Mouse (Mus musculus) kidney, postnatal 0 days (tissue): Measurements from ENCODE around the gene Gm2974. TPM values are rescaled to one million over a fixed set of nuclear protein-coding genes. Genes with fewer than 3 reads are reported as not detected.
"Not testable (repeated sequence)": the region's sequence is repeated elsewhere in the genome, so short reads cannot be mapped to it uniquely, and the experiment has no call there.

Source experiments
- ATAC-seq: fragments of 200-750 bp; cut with Nextera tagmentation; replicated peaks from 2 replicates; pipeline ENCODE4 v1.8.0; 2017; ENCODE audit warnings: low read depth, moderate number of reproducible peaks, moderate TSS enrichment, moderate library complexity; ENCODE audit not compliant: low FRiP score
- DNase-seq: peaks from one replicate; pipeline ENCODE4 v3.0.0-alpha.2; 2016; ENCODE audit warnings: low spot score
- H3K27ac ChIP-seq: fragments of 300-500 bp; sonication (generic); 2 replicates; pipeline ENCODE4 v1.5.1; 2014; ENCODE audit warnings: mild to moderate bottlenecking
- H3K27me3 ChIP-seq: fragments of 300-500 bp; sonication (generic); 2 replicates; pipeline ENCODE4 v1.6.1; 2014; ENCODE audit warnings: low read length, mixed read lengths; ENCODE audit not compliant: insufficient read depth
- H3K36me3 ChIP-seq: fragments of 300-500 bp; sonication (generic); 2 replicates; pipeline ENCODE4 v1.6.1; 2014; ENCODE audit warnings: low read length, mixed read lengths; ENCODE audit not compliant: insufficient read depth
- H3K4me1 ChIP-seq: fragments of 300-500 bp; sonication (generic); replicated peaks from 2 replicates; pipeline ENCODE4 v1.6.1; 2014; ENCODE audit warnings: antibody characterized with exemption, low read length, mixed read lengths; ENCODE audit not compliant: insufficient read depth
- H3K4me2 ChIP-seq: fragments of 300-500 bp; sonication (generic); 2 replicates; pipeline ENCODE4 v1.6.1; 2014; ENCODE audit warnings: mild to moderate bottlenecking, low read length, moderate library complexity, mixed read lengths
- H3K4me3 ChIP-seq: fragments of 300-500 bp; sonication (generic); replicated peaks from 2 replicates; pipeline ENCODE4 v1.5.1; 2014; ENCODE audit warnings: low read depth, low read length
- H3K9ac ChIP-seq: fragments of 300-500 bp; sonication (generic); 2 replicates; pipeline ENCODE4 v1.6.1; 2014; ENCODE audit warnings: low read depth, low read length
- H3K9me3 ChIP-seq: fragments of 300-500 bp; sonication (generic); replicated peaks from 2 replicates; pipeline ENCODE4 v1.6.1; 2016; ENCODE audit warnings: low read length, inconsistent platforms, mixed read lengths
- CTCF ChIP-seq: IDR thresholded peaks from 2 replicates; pipeline ENCODE4 v1.5.1; 2016; ENCODE audit warnings: antibody characterized with exemption, low read depth, mild to moderate bottlenecking, moderate library complexity
- WGBS: fragments of 180-500 bp; shearing (Covaris S2); extraction: QIAGEN DNeasy Blood & Tissue Kit; methylation state at CpG from one replicate; pipeline ENCODE4 v1.1.7; 2014; 5-methylcytosine and 5-hydroxymethylcytosine counted together
- polyA plus RNA-seq: library from polyadenylated mRNA; unstranded; fragments of >200 nt; fragmentation: Nextera tagmentation; extraction: Ambion mirVana; gene quantifications from 2 replicates; pipeline ENCODE4 v1.2.1, GENCODE M21; 2015

The Gm2974 gene
- 0.20 and 0.21 TPM in 2 replicates for polyA plus RNA-seq

- peak within 1 kb of the TSS; percentile 34 for H3K4me2 ChIP-seq
- not testable (repeated sequence) for H3K9ac ChIP-seq, H3K27ac ChIP-seq, H3K4me3 ChIP-seq, H3K27me3 ChIP-seq, H3K4me1 ChIP-seq, ATAC-seq, DNase-seq, H3K36me3 ChIP-seq, H3K9me3 ChIP-seq
- WGBS: 20% methylated on average over 30 of the region's 59 CpGs
Measured at GRCm38 (mm10) chr14:4182491-4183210, at the start of gene Gm2974. Gene Gm2974 (plus strand): TSS chr14:4182576.

DNA sequence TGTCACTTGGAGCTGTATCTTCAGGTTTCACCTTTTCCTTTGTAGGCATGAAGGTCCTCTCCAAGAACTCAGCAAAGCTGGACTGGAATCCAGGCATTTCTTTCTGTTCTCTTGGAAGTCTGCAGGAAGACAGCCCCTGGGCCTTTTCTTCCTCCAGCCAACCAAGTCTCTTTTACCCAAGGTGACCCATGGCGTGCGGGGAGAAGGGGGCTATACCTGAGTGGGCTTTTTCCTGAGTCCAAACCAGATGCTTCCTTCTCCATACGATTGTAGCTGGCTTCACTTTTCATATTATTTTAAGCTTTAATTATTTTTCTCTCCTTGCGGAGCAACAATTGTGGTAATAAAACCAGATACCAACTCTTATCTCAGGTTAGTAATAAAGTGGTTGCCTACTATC, 40.7 kb upstream of the Gm2974 start:
- not testable (repeated sequence) for ATAC-seq, DNase-seq, H3K4me2 ChIP-seq, H3K27ac ChIP-seq, H3K4me1 ChIP-seq, H3K4me3 ChIP-seq, H3K9me3 ChIP-seq, H3K27me3 ChIP-seq, H3K9ac ChIP-seq, H3K36me3 ChIP-seq
- 91% methylated on average over 4 of the region's 4 CpGs for WGBS

GRCm38 (mm10) chr14:4164730-4165129, 17.6 kb upstream of the Gm2974 start, which contains the start of gene Gm3127:
Gene Gm3127 (plus strand): TSS chr14:4165030.
- no CpG with 5 or more reads among the region's 2 CpGs for WGBS
- H3K4me2 ChIP-seq, H3K27ac ChIP-seq, H3K9ac ChIP-seq, H3K27me3 ChIP-seq, H3K9me3 ChIP-seq, H3K36me3 ChIP-seq, ATAC-seq, H3K4me3 ChIP-seq, H3K4me1 ChIP-seq, DNase-seq: not testable (repeated sequence)

DNA sequence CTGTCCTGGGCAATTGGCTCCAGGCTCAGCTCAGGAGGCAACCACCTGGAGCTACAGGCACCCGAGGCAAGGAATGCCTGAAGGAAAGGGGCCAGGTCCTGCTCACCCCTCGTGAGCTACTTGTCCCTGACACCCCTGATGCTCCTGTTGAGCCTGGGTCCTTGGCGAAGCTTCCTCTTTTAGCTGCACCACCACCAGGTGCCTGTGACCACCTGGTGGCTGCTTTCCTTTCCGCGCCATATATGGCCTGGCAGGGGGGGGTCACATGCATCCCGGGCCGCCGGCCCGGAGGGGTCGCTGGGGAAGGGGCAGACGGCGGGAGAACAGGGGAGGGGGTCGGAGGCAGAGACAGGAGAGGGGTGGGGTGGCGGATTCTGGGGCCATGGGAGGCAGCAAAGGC, 346 bp upstream of the Gm2974 start:
- not testable (repeated sequence) for H3K9ac ChIP-seq, H3K27me3 ChIP-seq, H3K4me3 ChIP-seq, H3K9me3 ChIP-seq, H3K4me1 ChIP-seq, ATAC-seq, H3K27ac ChIP-seq, H3K36me3 ChIP-seq, DNase-seq
- WGBS: 15% methylated on average over 13 of the region's 14 CpGs
- peak overlapping the region; percentile 34 for H3K4me2 ChIP-seq

GRCm38 (mm10) chr14:4183375-4183774, 999 bp downstream of the Gm2974 start:
- not testable (repeated sequence) for DNase-seq, ATAC-seq, H3K4me1 ChIP-seq, H3K9ac ChIP-seq, H3K27ac ChIP-seq, H3K4me2 ChIP-seq, H3K4me3 ChIP-seq, H3K27me3 ChIP-seq, H3K36me3 ChIP-seq, H3K9me3 ChIP-seq
- 21% methylated on average over 4 of the region's 10 CpGs for WGBS
- TF ChIP-seq CTCF: peak; percentile 32; the same call in 1 of the 2 replicates

- not testable (repeated sequence) for H3K9ac ChIP-seq, H3K4me1 ChIP-seq, ATAC-seq, H3K27me3 ChIP-seq, H3K36me3 ChIP-seq, DNase-seq, H3K4me2 ChIP-seq, H3K27ac ChIP-seq, H3K9me3 ChIP-seq, H3K4me3 ChIP-seq
- no CpG with 5 or more reads among the region's 2 CpGs for WGBS
Measured at GRCm38 (mm10) chr14:4249331-4249730, 67.0 kb downstream of the Gm2974 start, which contains the start of gene Gm3138. Gene Gm3138 (plus strand): TSS chr14:4249631.

Other genes with a start within 250 kb of the Gm2974 start
- not detected in 2 replicates for gene Gm3095, start 219.0 kb upstream of the Gm2974 start, polyA plus RNA-seq
- gene Gm3099, start 184.2 kb upstream of the Gm2974 start, polyA plus RNA-seq: not detected in 2 replicates
- gene Gm5796, start 158.6 kb upstream of the Gm2974 start, polyA plus RNA-seq: 0.11 TPM in 1 of 2 replicates, not detected in the other
- gene Gm3115, start 98.5 kb upstream of the Gm2974 start, polyA plus RNA-seq: not detected in 2 replicates
- 0.14 and 0.36 TPM in 2 replicates for gene Gm8108, start 72.0 kb upstream of the Gm2974 start, polyA plus RNA-seq
- gene Gm3127, start 17.5 kb upstream of the Gm2974 start, polyA plus RNA-seq: not detected in 2 replicates
- not detected in 2 replicates for gene Gm3138, start 67.1 kb downstream of the Gm2974 start, polyA plus RNA-seq
- not detected in 2 replicates for gene Gm3149, start 134.7 kb downstream of the Gm2974 start, polyA plus RNA-seq
- gene 2610042L04Rik, start 152.2 kb downstream of the Gm2974 start, polyA plus RNA-seq: not detected in 2 replicates
- not detected in 2 replicates for gene Gm3159, start 214.9 kb downstream of the Gm2974 start, polyA plus RNA-seq
- gene Gm3164, start 232.9 kb downstream of the Gm2974 start, polyA plus RNA-seq: 0.05 and 0.17 TPM in 2 replicates
- gene Gm3173, start 248.4 kb downstream of the Gm2974 start, polyA plus RNA-seq: not detected in 2 replicates